Mouse (Mus musculus) myocyte (in vitro differentiated cells): ENCODE data around the gene Kcnd3. TPM values are rescaled to one million over a fixed set of nuclear protein-coding genes. Genes with fewer than 3 reads are reported as not detected.

Experiments used
- H3K27me3 ChIP-seq: one replicate; pipeline ENCODE4 v1.6.1; 2011; ENCODE audit not compliant: control insufficient read depth, insufficient read depth, insufficient read length
- H3K36me3 ChIP-seq: one replicate; pipeline ENCODE4 v1.6.1; 2011; ENCODE audit not compliant: control insufficient read depth, insufficient read depth
- H3K4me2 ChIP-seq: one replicate; pipeline ENCODE4 v1.6.1; 2011; ENCODE audit warnings: low read depth, control low read depth
- H3K4me3 ChIP-seq: one replicate; pipeline ENCODE4 v1.5.1; 2011; ENCODE audit warnings: mild to moderate bottlenecking, control low read depth, moderate library complexity
- H3K79me2 ChIP-seq: one replicate; pipeline ENCODE4 v1.6.1; 2011; ENCODE audit not compliant: control insufficient read depth, insufficient read depth
- H3ac ChIP-seq: one replicate; pipeline ENCODE4 v1.6.1; 2011; ENCODE audit not compliant: control insufficient read depth, insufficient read length
- CEBPB ChIP-seq: IDR thresholded peaks from 2 replicates; pipeline ENCODE4 v1.6.1; 2011; ENCODE audit warnings: mild to moderate bottlenecking, moderate library complexity; ENCODE audit not compliant: poor library complexity, insufficient read depth, severe bottlenecking
- E2F4 ChIP-seq: IDR thresholded peaks from one replicate; pipeline ENCODE4 v1.6.1; 2011; ENCODE audit warnings: mild to moderate bottlenecking, control low read depth, moderate library complexity; ENCODE audit not compliant: insufficient read depth
- MAX ChIP-seq: IDR thresholded peaks from one replicate; pipeline ENCODE4 v1.6.1; 2011; ENCODE audit warnings: low read depth, mild to moderate bottlenecking, control low read depth
- MYOD1 ChIP-seq, 3 experiments: IDR thresholded peaks; one replicate each; pipeline ENCODE4 v1.6.1; 2011; ENCODE audit warnings: control low read depth in 2 of 3, low read depth in 2 of 3, mild to moderate bottlenecking in 2 of 3, moderate library complexity in 1 of 3; ENCODE audit not compliant: insufficient read length in 2 of 3, control insufficient read depth in 1 of 3
- MYOG ChIP-seq, 3 experiments: IDR thresholded peaks; one replicate each; pipeline ENCODE4 v1.6.1; 2011; ENCODE audit warnings: control low read depth in 2 of 3, low read depth in 2 of 3, mild to moderate bottlenecking in 2 of 3; ENCODE audit not compliant: insufficient read length in 2 of 3, control insufficient read depth in 1 of 3, insufficient read depth in 1 of 3
- POLR2A ChIP-seq: IDR thresholded peaks from one replicate; pipeline ENCODE4 v1.6.1; 2011; ENCODE audit warnings: low read depth, mild to moderate bottlenecking, control low read depth, moderate library complexity; ENCODE audit not compliant: insufficient read length
- POLR2AphosphoS2 ChIP-seq: IDR thresholded peaks from one replicate; pipeline ENCODE4 v1.6.1; 2011; ENCODE audit warnings: low read depth, control low read depth; ENCODE audit not compliant: insufficient read length
- REST ChIP-seq: IDR thresholded peaks from one replicate; pipeline ENCODE4 v1.6.1; 2011; ENCODE audit warnings: mild to moderate bottlenecking, control low read depth, moderate library complexity; ENCODE audit not compliant: insufficient read depth, insufficient read length
- SRF ChIP-seq: IDR thresholded peaks from one replicate; pipeline ENCODE4 v1.6.1; 2011; ENCODE audit warnings: low read depth; ENCODE audit not compliant: control insufficient read depth, insufficient read length
- TCF12 ChIP-seq: IDR thresholded peaks from one replicate; pipeline ENCODE4 v1.6.1; 2011; ENCODE audit warnings: mild to moderate bottlenecking, control low read depth; ENCODE audit not compliant: poor library complexity, insufficient read depth, severe bottlenecking
- TCF3 ChIP-seq: IDR thresholded peaks from one replicate; pipeline ENCODE4 v1.6.1; 2011; ENCODE audit warnings: low read depth, control low read depth; ENCODE audit not compliant: insufficient read length
- USF1 ChIP-seq: IDR thresholded peaks from one replicate; pipeline ENCODE4 v1.6.1; 2011; ENCODE audit warnings: low read depth, mild to moderate bottlenecking, control low read depth, moderate library complexity
- polyA plus RNA-seq: library from polyadenylated mRNA; unstranded; fragments of >200 nt; fragmentation: generic; extraction: Trizol; gene quantifications from one replicate; pipeline ENCODE4 v1.2.1, GENCODE M21; 2012; ENCODE audit warnings: missing spikeins

The Kcnd3 gene
- polyA plus RNA-seq, 1 experiment: not detected

GRCm38 (mm10) chr3:105578320-105578719 is 126.2 kb downstream of the Kcnd3 start:
- no peaks in the 10 kb centered on the region for H3K79me2 ChIP-seq
- no peak overlapping the region for H3K4me3 ChIP-seq
- no peak overlapping the region for H3ac ChIP-seq
- H3K36me3 ChIP-seq: no peaks in the 10 kb centered on the region
- TF ChIP-seq TCF3 (no peak), MYOD1 (IDR thresholded peaks at IDR 0.05; ENCODE audit: control insufficient read depth in 1 of 3, insufficient read length in 2 of 3, low read depth in 2 of 3) (no peak)
- no peak overlapping the region for H3K4me2 ChIP-seq
- no peaks in the 10 kb centered on the region for H3K27me3 ChIP-seq

DNA sequence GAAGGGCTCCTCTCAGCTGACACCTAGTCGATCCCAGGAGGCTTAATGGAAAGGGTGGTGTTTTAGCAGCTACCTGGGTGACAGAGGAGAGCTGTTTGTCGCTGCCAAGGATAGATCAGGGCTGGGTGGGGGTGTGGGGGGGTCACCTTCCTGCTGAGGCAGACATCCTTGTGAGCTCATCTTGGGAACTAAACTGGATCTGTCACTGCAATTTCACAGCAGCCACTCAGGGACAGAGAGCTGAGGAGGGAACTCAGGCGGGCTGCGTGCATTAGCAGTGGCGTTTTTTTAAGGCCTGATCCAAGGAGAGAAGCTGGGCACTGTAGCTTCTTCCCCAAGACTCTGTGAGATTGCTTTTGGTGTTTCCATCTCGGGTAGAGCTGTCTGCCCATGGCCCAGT is 129.0 kb downstream of the Kcnd3 start:
- Histone ChIP-seq H3K79me2 (no peaks in the 10 kb centered on the region), H3K27me3 (no peaks in the 10 kb centered on the region), H3K4me2 (no peak overlapping the region), H3K4me3 (no peak overlapping the region), H3ac (no peak overlapping the region), H3K36me3 (no peaks in the 10 kb centered on the region)
- TF ChIP-seq POLR2A: no peak
- TF ChIP-seq CEBPB: no peak
- TF ChIP-seq REST: no peak
- TF ChIP-seq E2F4: no peak

DNA sequence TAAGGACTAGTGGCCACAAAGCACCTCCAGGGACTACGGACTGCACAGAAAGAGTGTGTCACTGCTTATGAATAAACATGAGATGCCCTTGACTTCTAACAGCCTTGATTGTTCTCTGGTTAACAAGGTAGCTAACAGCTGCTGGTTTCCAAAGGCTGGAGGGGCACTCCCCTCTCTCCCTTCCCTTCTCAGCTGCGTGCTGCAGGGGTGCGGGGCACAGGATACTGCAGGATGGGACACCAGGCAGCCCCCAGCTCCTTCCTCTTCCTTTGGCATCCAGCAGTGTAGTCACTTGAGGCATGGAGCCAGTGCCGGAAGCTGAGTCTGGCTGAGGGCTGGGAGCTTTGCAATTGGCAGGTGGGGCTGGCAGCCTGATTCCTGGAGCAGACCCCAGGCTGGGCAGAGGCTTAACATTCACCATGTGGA is 133.6 kb downstream of the Kcnd3 start:
- TF ChIP-seq MAX (no peak), TCF3 (no peak), TCF12 (no peak), POLR2AphosphoS2 (no peak), MYOG (IDR thresholded peaks at IDR 0.05; ENCODE audit: control insufficient read depth in 1 of 3, insufficient read depth in 1 of 3, insufficient read length in 2 of 3, low read depth in 2 of 3) (no peak), SRF (no peak), REST (no peak), POLR2A (no peak), MYOD1 (IDR thresholded peaks at IDR 0.05; ENCODE audit: control insufficient read depth in 1 of 3, insufficient read length in 2 of 3, low read depth in 2 of 3) (no peak), E2F4 (no peak), CEBPB (no peak), USF1 (no peak)
- no peak overlapping the region for H3ac ChIP-seq

GRCm38 (mm10) chr3:105590056-105590672 is 138.0 kb downstream of the Kcnd3 start:
- no peak for TF ChIP-seq USF1
- no peak for TF ChIP-seq E2F4
- TF ChIP-seq MAX: no peak
- no peak for TF ChIP-seq POLR2A
- TF ChIP-seq MYOG (IDR thresholded peaks at IDR 0.05; ENCODE audit: control insufficient read depth in 1 of 3, insufficient read depth in 1 of 3, insufficient read length in 2 of 3, low read depth in 2 of 3): no peak
- no peak for TF ChIP-seq SRF
- TF ChIP-seq TCF12: no peak
- no peak for TF ChIP-seq POLR2AphosphoS2
- no peak for TF ChIP-seq CEBPB
- TF ChIP-seq TCF3: no peak
- TF ChIP-seq REST: no peak
- Histone ChIP-seq H3K27me3 (no peaks in the 10 kb centered on the region), H3K4me3 (no peak overlapping the region), H3K36me3 (no peaks in the 10 kb centered on the region), H3ac (no peak overlapping the region), H3K79me2 (no peaks in the 10 kb centered on the region), H3K4me2 (no peak overlapping the region)

More for the DNA sequence above, 133.6 kb downstream of the Kcnd3 start:
- Histone ChIP-seq H3K27me3 (no peaks in the 10 kb centered on the region), H3K4me3 (no peak overlapping the region), H3K79me2 (no peaks in the 10 kb centered on the region), H3K36me3 (no peaks in the 10 kb centered on the region), H3K4me2 (no peak overlapping the region)

DNA sequence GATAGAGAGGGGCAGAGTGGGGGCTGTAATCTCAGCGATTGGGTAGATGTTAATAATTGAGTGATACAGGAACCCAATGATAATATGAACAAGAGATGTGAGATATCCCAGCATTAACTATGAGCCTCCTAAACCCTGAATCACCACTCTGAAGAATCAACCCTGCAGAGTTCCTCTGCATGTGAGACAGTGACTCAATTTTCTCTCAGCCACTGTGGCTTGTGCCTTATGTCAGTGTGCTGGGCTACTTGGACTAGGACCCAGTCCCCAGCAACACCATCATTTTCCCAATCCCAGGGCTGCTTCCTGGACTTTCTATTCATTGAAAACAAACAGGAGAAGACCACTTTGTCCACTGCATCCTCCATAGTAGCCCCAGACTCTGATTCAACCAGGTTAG is 139.6 kb downstream of the Kcnd3 start:
- Histone ChIP-seq H3K4me3 (no peak overlapping the region), H3ac (no peak overlapping the region), H3K36me3 (no peaks in the 10 kb centered on the region), H3K27me3 (no peaks in the 10 kb centered on the region), H3K4me2 (no peak overlapping the region), H3K79me2 (no peaks in the 10 kb centered on the region)
- no peak for TF ChIP-seq POLR2A
- no peak for TF ChIP-seq REST
- no peak for TF ChIP-seq E2F4
- no peak for TF ChIP-seq TCF3
- no peak for TF ChIP-seq CEBPB
- TF ChIP-seq MAX: no peak
- TF ChIP-seq POLR2AphosphoS2: no peak
- TF ChIP-seq SRF: no peak
- TF ChIP-seq TCF12: no peak
- TF ChIP-seq USF1: no peak
